Mouse (Mus musculus) ES-Bruce4 (cell line): ENCODE measurements around the gene Zfp865. TPM values are rescaled to one million over a fixed set of nuclear protein-coding genes. Genes with fewer than 3 reads are reported as not detected.
"Not testable (repeated sequence)": the region's sequence is repeated elsewhere in the genome, so short reads cannot be mapped to it uniquely, and the experiment has no call there.

Experiments used
- H3K27ac ChIP-seq: 2 replicates; pipeline ENCODE4 v1.5.1; 2012; ENCODE audit warnings: low read length, inconsistent platforms; ENCODE audit not compliant: insufficient read depth
- H3K27me3 ChIP-seq: 2 replicates; pipeline ENCODE4 v1.6.1; 2012; ENCODE audit warnings: mild to moderate bottlenecking, low read length, inconsistent platforms; ENCODE audit not compliant: control insufficient read depth, poor library complexity, insufficient read depth, severe bottlenecking
- H3K36me3 ChIP-seq: 2 replicates; pipeline ENCODE4 v1.6.1; 2012; ENCODE audit warnings: inconsistent platforms, mild to moderate bottlenecking, low read length, moderate library complexity; ENCODE audit not compliant: control insufficient read depth, poor library complexity, insufficient read depth, severe bottlenecking
- H3K4me1 ChIP-seq: one replicate; pipeline ENCODE4 v1.8.1; 2011; ENCODE audit warnings: low read length; ENCODE audit not compliant: control insufficient read depth, insufficient read depth
- H3K4me3 ChIP-seq: 2 replicates; pipeline ENCODE4 v1.5.1; 2011; ENCODE audit warnings: low read depth, mild to moderate bottlenecking, low read length
- H3K9ac ChIP-seq: 2 replicates; pipeline ENCODE4 v1.6.1; 2012; ENCODE audit warnings: low read depth, mild to moderate bottlenecking, inconsistent platforms; ENCODE audit not compliant: poor library complexity, severe bottlenecking
- H3K9me3 ChIP-seq: replicated peaks from 2 replicates; pipeline ENCODE4 v1.6.1; 2012; ENCODE audit warnings: mild to moderate bottlenecking, low read length, inconsistent platforms; ENCODE audit not compliant: control insufficient read depth, poor library complexity, insufficient read depth, severe bottlenecking
- CTCF ChIP-seq: IDR thresholded peaks from one replicate; pipeline ENCODE4 v1.8.1; 2011; ENCODE audit warnings: low read depth, low read length
- EP300 ChIP-seq: IDR thresholded peaks from 2 replicates; pipeline ENCODE4 v1.6.1; 2011; ENCODE audit warnings: low read depth, low read length; ENCODE audit not compliant: insufficient read depth
- POLR2A ChIP-seq: IDR thresholded peaks from one replicate; pipeline ENCODE4 v1.8.1; 2011; ENCODE audit warnings: low read length; ENCODE audit not compliant: insufficient read depth
- polyA plus RNA-seq: library from polyadenylated mRNA; stranded (reverse); fragments of >200 nt; gene quantifications from 2 replicates; pipeline ENCODE4 v1.2.4, GENCODE M21; 2011; ENCODE audit warnings: low read depth; ENCODE audit not compliant: missing spikeins, insufficient read depth, insufficient read length

The Zfp865 gene
- polyA plus RNA-seq, 1 experiment: 23.0 TPM

DNA sequence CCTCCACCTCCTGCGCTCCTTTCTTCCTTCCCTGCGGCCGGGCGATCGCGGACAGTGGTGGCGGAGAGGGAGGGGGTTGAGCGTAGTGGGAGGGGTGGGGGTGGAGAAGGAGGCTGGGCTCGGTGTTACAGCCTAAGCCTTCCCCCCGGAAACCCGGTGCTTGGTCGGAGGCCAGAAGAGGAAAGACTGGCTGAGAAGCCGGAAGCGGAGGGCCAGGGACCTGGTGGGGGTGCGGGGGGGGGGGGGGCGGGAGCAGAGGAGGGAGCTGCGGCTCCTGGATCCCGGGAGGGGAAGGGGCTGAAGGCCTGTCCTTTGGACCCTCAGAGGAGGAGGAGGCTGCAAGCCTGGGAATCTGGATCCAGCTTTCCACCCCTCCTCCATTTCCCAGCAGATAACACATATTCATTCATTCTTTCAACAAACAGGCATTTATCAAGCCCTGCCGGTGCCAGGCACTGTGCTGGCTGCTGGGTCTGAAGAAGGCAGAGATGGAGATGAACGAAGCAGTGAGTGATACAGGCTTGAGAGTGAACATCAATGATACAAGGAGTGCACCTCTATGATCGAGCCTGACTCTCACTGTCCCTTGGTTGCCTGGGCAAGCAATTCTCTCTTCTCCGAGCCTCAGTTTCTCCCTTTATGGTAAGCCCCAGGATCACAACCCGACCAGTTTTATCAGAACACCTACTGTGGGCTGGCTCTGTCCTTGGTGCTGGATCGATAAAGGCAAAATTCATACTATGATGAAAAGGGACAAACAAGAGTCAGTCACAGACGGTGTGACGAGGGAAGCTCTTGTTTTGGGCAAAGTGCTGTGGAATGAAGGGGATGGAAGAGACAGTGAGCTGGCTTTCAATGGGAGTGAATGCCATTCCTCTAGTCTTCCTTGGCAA is 23.9 kb upstream of the Zfp865 start, which contains the start of gene Zfp579:
Gene Zfp579 (minus strand): TSS at position 156 of the 893 bp plus-strand sequence.
- TF ChIP-seq POLR2A (peak; percentile 13), CTCF (no peak), EP300 (0 out of 2 replicates have a peak, but pooled peaks have one; percentile 15)
- Histone ChIP-seq H3K36me3 (no peaks in the 10 kb centered on the region), H3K27me3 (no peaks in the 10 kb centered on the region; the same call in 1 of the 2 replicates), H3K9ac (peak within 1 kb of the TSS; percentile 73), H3K4me3 (peak within 1 kb of the TSS; percentile 92), H3K27ac (no peak within 1 kb of the TSS), H3K4me1 (no peaks in the 10 kb centered on the region), H3K9me3 (no peaks in the 10 kb centered on the region)

DNA sequence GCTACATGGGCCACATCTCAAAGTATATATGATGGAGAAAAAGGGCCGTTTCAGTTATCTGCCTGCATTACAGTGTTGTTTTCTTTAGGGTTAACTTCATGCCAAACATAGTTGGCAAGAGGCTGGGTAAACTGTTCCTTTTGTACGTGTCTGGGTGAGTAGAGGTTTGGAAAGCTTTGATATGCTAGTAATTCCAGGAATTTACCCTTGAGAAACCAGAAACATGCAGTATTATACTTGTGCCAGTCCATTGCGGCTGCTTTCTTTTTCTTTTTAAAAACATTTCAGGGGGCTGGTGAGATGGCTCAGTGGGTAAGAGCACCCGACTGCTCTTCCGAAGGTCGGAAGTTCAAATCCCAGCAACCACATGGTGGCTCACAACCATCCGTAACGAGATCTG is 23.2 kb upstream of the Zfp865 start:
- Histone ChIP-seq H3K27me3 (no peaks in the 10 kb centered on the region; the same call in 1 of the 2 replicates), H3K9ac (no peak overlapping the region)
- no peak for TF ChIP-seq CTCF
- TF ChIP-seq EP300: no peak

DNA sequence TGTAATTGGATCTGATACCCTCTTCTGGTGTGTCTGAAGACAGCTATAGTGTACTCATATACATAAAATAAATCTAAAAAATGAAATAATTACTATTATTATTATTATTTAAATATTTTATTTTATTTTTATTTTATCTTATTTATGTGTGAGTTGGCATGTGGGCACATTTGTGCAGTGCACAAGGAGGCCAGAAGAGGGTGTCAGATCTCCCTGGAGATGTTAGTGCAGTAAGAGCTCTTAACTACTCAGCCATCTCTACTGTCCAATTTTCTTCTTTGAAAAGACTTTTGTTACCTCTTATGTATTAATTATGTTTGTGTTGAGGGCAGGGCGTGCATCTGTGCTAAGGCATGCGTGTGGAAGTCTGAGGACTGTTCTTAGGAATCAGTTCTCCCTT is 20.3 kb upstream of the Zfp865 start:
- Histone ChIP-seq H3K9ac (no peak overlapping the region), H3K27me3 (no peaks in the 10 kb centered on the region; the same call in 1 of the 2 replicates), H3K36me3 (no peaks in the 10 kb centered on the region), H3K4me1 (no peaks in the 10 kb centered on the region), H3K4me3 (no peak overlapping the region), H3K9me3 (no peaks in the 10 kb centered on the region; the same call in 1 of the 2 replicates), H3K27ac (no peak overlapping the region)
- TF ChIP-seq POLR2A: no peak

More for the DNA sequence above, 23.2 kb upstream of the Zfp865 start:
- H3K27ac ChIP-seq: no peak overlapping the region
- H3K4me3 ChIP-seq: no peak overlapping the region
- H3K36me3 ChIP-seq: no peaks in the 10 kb centered on the region
- no peaks in the 10 kb centered on the region for H3K9me3 ChIP-seq
- no peaks in the 10 kb centered on the region for H3K4me1 ChIP-seq

DNA sequence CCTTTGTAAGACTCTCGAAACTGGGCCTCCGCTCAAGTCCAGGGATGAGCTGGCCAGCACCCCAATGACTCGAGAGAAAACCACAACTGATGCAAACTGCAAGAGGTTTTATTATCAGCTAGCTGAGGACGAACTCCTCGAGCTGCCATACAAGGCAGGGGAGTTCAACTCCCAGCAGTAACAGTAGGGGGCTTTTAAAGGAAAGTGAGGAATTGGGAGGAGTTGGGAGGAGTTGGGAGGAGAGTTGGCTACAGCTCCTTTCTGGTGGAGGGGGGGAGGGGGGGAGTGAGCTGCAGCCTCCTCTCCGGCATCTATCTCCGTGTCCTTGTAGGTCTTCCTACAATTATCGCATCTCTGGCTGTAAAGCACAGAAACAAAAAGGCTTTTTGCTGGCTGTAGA is 17.3 kb upstream of the Zfp865 start:
- H3K36me3 ChIP-seq, H3K4me1 ChIP-seq, H3K9me3 ChIP-seq, H3K27me3 ChIP-seq, H3K27ac ChIP-seq, H3K9ac ChIP-seq, H3K4me3 ChIP-seq: not testable (repeated sequence)

DNA sequence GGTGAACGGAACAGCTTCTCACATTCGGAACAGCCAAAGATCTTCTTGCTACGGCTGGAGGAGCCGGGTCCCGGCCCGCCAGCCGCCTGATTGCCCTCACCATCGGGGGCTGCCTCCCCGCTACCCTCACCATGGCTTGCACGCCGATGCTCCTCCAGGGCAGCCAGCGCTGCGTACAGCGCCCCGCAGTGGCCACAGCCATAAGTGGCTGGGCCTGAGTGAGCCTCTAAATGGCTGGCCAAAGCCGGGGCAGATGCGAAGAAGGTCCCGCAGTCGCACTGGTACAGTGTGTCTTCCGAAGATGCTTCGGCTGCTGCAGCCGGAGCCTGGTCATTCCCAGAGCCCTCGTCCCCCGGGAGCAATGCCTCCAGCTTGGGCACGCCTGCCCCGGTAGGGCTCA is 11.9 kb upstream of the Zfp865 start:
- peak overlapping the region; percentile 35 for H3K9ac ChIP-seq
- peak overlapping the region; percentile 56 for H3K4me3 ChIP-seq
- peaks cover 6% of the 10 kb centered on the region for H3K4me1 ChIP-seq
- peaks cover 32% of the 10 kb centered on the region for H3K36me3 ChIP-seq
- TF ChIP-seq EP300 (no peak), CTCF (peak; percentile 88)
- no peaks in the 10 kb centered on the region for H3K9me3 ChIP-seq
- no peaks in the 10 kb centered on the region for H3K27me3 ChIP-seq
- H3K27ac ChIP-seq: no peak overlapping the region

DNA sequence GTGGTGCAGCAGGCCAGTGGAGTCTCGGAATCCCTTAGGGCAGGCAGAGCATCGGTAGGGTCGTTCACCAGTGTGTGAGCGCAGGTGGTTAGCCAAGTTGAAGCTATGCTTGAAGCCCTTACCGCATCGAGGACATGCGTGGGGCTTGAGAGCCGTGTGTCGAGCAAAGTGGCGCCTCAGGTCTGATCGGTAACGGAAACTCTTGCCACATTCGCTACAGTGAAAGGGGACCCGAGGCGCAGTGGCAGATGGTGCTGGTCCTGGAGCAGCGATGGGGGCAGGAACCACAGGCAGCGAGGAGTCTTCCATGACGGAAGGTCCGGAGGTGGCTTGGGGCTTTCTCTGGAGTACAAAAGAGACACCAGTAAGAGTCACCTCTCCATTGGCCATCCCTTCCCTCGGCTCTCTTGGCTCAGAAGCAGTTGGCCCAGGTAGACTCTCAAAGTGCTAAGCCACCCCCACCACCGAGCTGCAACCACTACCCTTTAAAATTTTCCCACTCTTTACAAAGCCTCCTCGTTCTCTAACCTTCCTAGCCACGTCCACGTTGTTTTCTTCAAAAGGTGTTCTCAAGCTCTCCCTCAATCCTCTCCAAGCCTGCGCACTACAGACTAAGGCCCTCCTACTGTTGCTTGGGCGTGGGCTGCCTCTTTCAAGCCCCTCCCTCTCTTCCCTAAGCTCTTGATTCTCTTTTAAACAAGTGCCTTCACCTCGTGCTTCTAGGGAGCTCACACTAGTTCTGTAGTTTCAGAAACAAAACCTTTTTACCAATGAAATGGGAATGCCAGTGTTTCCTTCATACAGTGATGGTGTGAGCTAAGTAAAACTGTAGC is 7.3 kb upstream of the Zfp865 start:
- Histone ChIP-seq H3K27me3 (no peaks in the 10 kb centered on the region), H3K4me1 (peaks cover 6% of the 10 kb centered on the region), H3K9ac (peak overlapping the region; percentile 91), H3K4me3 (peak overlapping the region; percentile 63), H3K36me3 (peaks cover 25% of the 10 kb centered on the region), H3K9me3 (no peaks in the 10 kb centered on the region), H3K27ac (peak overlapping the region; percentile 93)
- TF ChIP-seq CTCF (no peak), EP300 (no peak), POLR2A (peak; percentile 59)
